24 mouse cellular contexts compared by ENCODE assay signal in genomic region chr7:111787921-111788320, GRCm38 (mm10). TPM values are rescaled to one million over a fixed set of nuclear protein-coding genes. Genes with fewer than 3 reads are reported as not detected.
"Had no signal": no experiment of that assay in that cellular context is flagged by ENCODE, and none has a peak within 500 bp of the region (broad histone marks: within the 10 kb centered on the region; RNA-seq: fewer than 3 reads in every experiment).

No protein-coding gene starts in this region.

- ATAC-seq: forebrain, embryonic 15.5 days; forebrain, postnatal 0 days; hindbrain, embryonic 16.5 days; inflammation-experienced regulatory T-cells, adult 6 months; intestine, embryonic 15.5 days; intestine, postnatal 0 days had no signal

- DNase-seq: forebrain, postnatal 0 days; gastrocnemius, postnatal 14 days; gastrocnemius, postnatal 36 days; heart, adult 11 months; heart, adult 2 months; heart, postnatal 10 days; heart, postnatal 4 days; kidney, adult 18-20 months; kidney, adult 8-10 months; kidney, postnatal 14 days; left cerebral cortex, postnatal 4 days had no signal

- H3K27me3 ChIP-seq: forebrain, embryonic 15.5 days; heart, embryonic 12.5 days; hindbrain, embryonic 12.5 days; intestine, embryonic 15.5 days; kidney, embryonic 15.5 days; limb, embryonic 13.5 days; limb, embryonic 15.5 days had no signal

- H3K4me3 ChIP-seq: forebrain, embryonic 15.5 days; heart, adult 2 months; heart, embryonic 12.5 days; hindbrain, embryonic 10.5 days; hindbrain, embryonic 12.5 days; intestine, embryonic 15.5 days; kidney, embryonic 15.5 days; layer of hippocampus, adult 2 months; limb, embryonic 13.5 days; limb, embryonic 15.5 days had no signal

- H3K27ac ChIP-seq: forebrain, embryonic 15.5 days; heart, adult 2 months; hindbrain, embryonic 10.5 days; hindbrain, embryonic 12.5 days; hindbrain, embryonic 14.5 days; intestine, embryonic 15.5 days; kidney, embryonic 15.5 days; layer of hippocampus, adult 2 months; limb, embryonic 13.5 days; limb, embryonic 15.5 days had no signal

- H3K9me3 ChIP-seq: forebrain, embryonic 15.5 days; heart, embryonic 12.5 days; hindbrain, embryonic 10.5 days; hindbrain, embryonic 12.5 days; intestine, embryonic 15.5 days; kidney, embryonic 15.5 days; limb, embryonic 13.5 days; limb, embryonic 15.5 days had no signal

- H3K36me3 ChIP-seq: forebrain, embryonic 15.5 days; heart, embryonic 12.5 days; hindbrain, embryonic 10.5 days; hindbrain, embryonic 12.5 days; intestine, embryonic 15.5 days; kidney, embryonic 15.5 days; limb, embryonic 13.5 days; limb, embryonic 15.5 days had no signal

- H3K4me2 ChIP-seq: forebrain, embryonic 15.5 days; heart, embryonic 12.5 days; hindbrain, embryonic 12.5 days; hindbrain, embryonic 14.5 days; intestine, embryonic 15.5 days; kidney, embryonic 15.5 days; limb, embryonic 13.5 days; limb, embryonic 15.5 days had no signal

- H3K4me1 ChIP-seq: forebrain, embryonic 15.5 days; heart, embryonic 12.5 days; intestine, embryonic 15.5 days; limb, embryonic 15.5 days had no signal

- H3K9ac ChIP-seq: forebrain, embryonic 15.5 days; forebrain, postnatal 0 days; heart, embryonic 12.5 days; hindbrain, embryonic 12.5 days; hindbrain, embryonic 14.5 days; intestine, embryonic 15.5 days; kidney, embryonic 15.5 days; limb, embryonic 13.5 days; limb, embryonic 15.5 days had no signal

RNA-seq across cellular contexts. Expression of gene Galnt18, which starts 8.1 kb away (rescaled TPM):
- polyA plus RNA-seq: inflammation-experienced regulatory T-cells, adult 6 months had no signal
